Mouse (Mus musculus): ENCODE measurements at regions not wholly inside any gene's neighbourhood (a gene's known extent, or its start where the extent isn't known, plus 50 kb on each side); places are given as distances from the start of the nearest gene placed in this dataset.
A peak's percentile ranks its signal among the peaks of the same experiment; 100 is the strongest.

- Histone ChIP-seq H3K9me3 (ENCODE audit: low read depth, low read length) (no peaks in the 10 kb centered on the region), H3K27ac (ENCODE audit: low read depth) (no peak overlapping the region), H3K27me3 (ENCODE audit: insufficient read depth, low read length) (0 out of 2 replicates have a peak, but pooled peaks cover 5% of the 10 kb centered on the region), H3K4me2 (peak overlapping the region; percentile 48), H3K9ac (no peak overlapping the region), H3K4me3 (ENCODE audit: low read depth, low read length) (no peak overlapping the region), H3K36me3 (ENCODE audit: insufficient read depth) (no peaks in the 10 kb centered on the region), H3K4me1 (ENCODE audit: insufficient read depth) (no peaks in the 10 kb centered on the region; the same call in 1 of the 2 replicates)
- DNase-seq (no peak), ATAC-seq (ENCODE audit: insufficient read depth) (no peak)
- WGBS, result 9% methylated on average over 22 of the region's 22 CpGs
- no peak for TF ChIP-seq CTCF (IDR thresholded peaks at IDR 0.05; ENCODE audit: low read depth)
Observed at GRCm38 (mm10) chr13:47855422-47856108, 405.5 kb upstream of the Id4 start.

- Histone ChIP-seq H3K9ac (no peak overlapping the region), H3K9me3 (ENCODE audit: low read depth, low read length) (no peaks in the 10 kb centered on the region), H3K36me3 (ENCODE audit: insufficient read depth) (no peaks in the 10 kb centered on the region), H3K4me2 (no peak overlapping the region), H3K27me3 (ENCODE audit: insufficient read depth, low read length) (0 out of 2 replicates have a peak, but pooled peaks cover 5% of the 10 kb centered on the region), H3K4me3 (ENCODE audit: low read depth, low read length) (no peak overlapping the region), H3K27ac (ENCODE audit: low read depth) (no peak overlapping the region), H3K4me1 (ENCODE audit: insufficient read depth) (no peaks in the 10 kb centered on the region; the same call in 1 of the 2 replicates)
- ATAC-seq (ENCODE audit: insufficient read depth) (no peak), DNase-seq (no peak)
- no peak for TF ChIP-seq CTCF (IDR thresholded peaks at IDR 0.05; ENCODE audit: low read depth)
- WGBS, result 80% methylated on average over 4 of the region's 4 CpGs
Observed at GRCm38 (mm10) chr13:47858946-47859345, 402.1 kb upstream of the Id4 start.

GRCm38 (mm10) chr13:47860316-47860715 is 400.7 kb upstream of the Id4 start:
- peak; percentile 61 for DNase-seq
- H3K9ac ChIP-seq, result no peak overlapping the region

GRCm38 (mm10) chr13:47862896-47863295 is 398.1 kb upstream of the Id4 start:
- no peaks in the 10 kb centered on the region; the same call in 1 of the 2 replicates for H3K4me1 ChIP-seq (ENCODE audit: insufficient read depth)
- no peaks in the 10 kb centered on the region for H3K9me3 ChIP-seq (ENCODE audit: low read depth, low read length)
- DNase-seq, result peak; percentile 63
- no peak overlapping the region for H3K4me2 ChIP-seq
- no peak overlapping the region for H3K4me3 ChIP-seq (ENCODE audit: low read depth, low read length)
- no peaks in the 10 kb centered on the region for H3K27me3 ChIP-seq (ENCODE audit: insufficient read depth, low read length)
- H3K27ac ChIP-seq (ENCODE audit: low read depth), result no peak overlapping the region
- no peak overlapping the region for H3K9ac ChIP-seq
- ATAC-seq (ENCODE audit: insufficient read depth), result peak; percentile 58; the same call in 1 of the 2 replicates
- TF ChIP-seq CTCF (IDR thresholded peaks at IDR 0.05; ENCODE audit: low read depth), result no peak
- no peaks in the 10 kb centered on the region for H3K36me3 ChIP-seq (ENCODE audit: insufficient read depth)
- 45% methylated on average over 3 of the region's 3 CpGs for WGBS

More at GRCm38 (mm10) chr13:47860316-47860715, 400.7 kb upstream of the Id4 start:
- no peaks in the 10 kb centered on the region for H3K36me3 ChIP-seq (ENCODE audit: insufficient read depth)
- H3K4me1 ChIP-seq (ENCODE audit: insufficient read depth), result no peaks in the 10 kb centered on the region; the same call in 1 of the 2 replicates
- WGBS, result 56% methylated on average over 8 of the region's 8 CpGs
- no peak overlapping the region for H3K4me3 ChIP-seq (ENCODE audit: low read depth, low read length)
- H3K9me3 ChIP-seq (ENCODE audit: low read depth, low read length), result no peaks in the 10 kb centered on the region
- TF ChIP-seq CTCF (IDR thresholded peaks at IDR 0.05; ENCODE audit: low read depth), result no peak
- H3K27ac ChIP-seq (ENCODE audit: low read depth), result no peak overlapping the region
- H3K27me3 ChIP-seq (ENCODE audit: insufficient read depth, low read length), result 0 out of 2 replicates have a peak, but pooled peaks cover 5% of the 10 kb centered on the region
- H3K4me2 ChIP-seq, result no peak overlapping the region
- no peak for ATAC-seq (ENCODE audit: insufficient read depth)

GRCm38 (mm10) chr13:47868656-47869055 is 392.4 kb upstream of the Id4 start:
- H3K4me3 ChIP-seq (ENCODE audit: low read depth, low read length), result no peak overlapping the region

GRCm38 (mm10) chr13:47869670-47870532 is 391.1 kb upstream of the Id4 start:
- Histone ChIP-seq H3K4me1 (ENCODE audit: insufficient read depth) (no peaks in the 10 kb centered on the region), H3K9ac (no peak overlapping the region), H3K4me2 (no peak overlapping the region), H3K27ac (ENCODE audit: low read depth) (no peak overlapping the region), H3K27me3 (ENCODE audit: insufficient read depth, low read length) (no peaks in the 10 kb centered on the region), H3K9me3 (ENCODE audit: low read depth, low read length) (no peaks in the 10 kb centered on the region), H3K4me3 (ENCODE audit: low read depth, low read length) (no peak overlapping the region), H3K36me3 (ENCODE audit: insufficient read depth) (no peaks in the 10 kb centered on the region)
- no peak for ATAC-seq (ENCODE audit: insufficient read depth)
- WGBS, result 55% methylated on average over 10 of the region's 10 CpGs
- no peak for TF ChIP-seq CTCF (IDR thresholded peaks at IDR 0.05; ENCODE audit: low read depth)
- DNase-seq, result peak; percentile 38

More at GRCm38 (mm10) chr13:47868656-47869055, 392.4 kb upstream of the Id4 start:
- Histone ChIP-seq H3K4me2 (no peak overlapping the region), H3K9ac (no peak overlapping the region), H3K27ac (ENCODE audit: low read depth) (no peak overlapping the region), H3K27me3 (ENCODE audit: insufficient read depth, low read length) (no peaks in the 10 kb centered on the region), H3K4me1 (ENCODE audit: insufficient read depth) (no peaks in the 10 kb centered on the region), H3K9me3 (ENCODE audit: low read depth, low read length) (no peaks in the 10 kb centered on the region), H3K36me3 (ENCODE audit: insufficient read depth) (no peaks in the 10 kb centered on the region)
- WGBS, result 48% methylated on average over 4 of the region's 4 CpGs
- DNase-seq, result no peak
- no peak for ATAC-seq (ENCODE audit: insufficient read depth)
- no peak for TF ChIP-seq CTCF (IDR thresholded peaks at IDR 0.05; ENCODE audit: low read depth)

GRCm38 (mm10) chr13:47872645-47873044 is 388.4 kb upstream of the Id4 start:
- no peak overlapping the region for H3K4me2 ChIP-seq
- TF ChIP-seq CTCF (IDR thresholded peaks at IDR 0.05; ENCODE audit: low read depth), result no peak
- DNase-seq, result no peak

More at GRCm38 (mm10) chr13:47872645-47873044, 388.4 kb upstream of the Id4 start:
- no peak overlapping the region for H3K4me3 ChIP-seq (ENCODE audit: low read depth, low read length)
- H3K9me3 ChIP-seq (ENCODE audit: low read depth, low read length), result no peaks in the 10 kb centered on the region
- H3K9ac ChIP-seq, result no peak overlapping the region
- H3K27ac ChIP-seq (ENCODE audit: low read depth), result no peak overlapping the region
- 46% methylated on average over 11 of the region's 11 CpGs for WGBS
- no peaks in the 10 kb centered on the region for H3K27me3 ChIP-seq (ENCODE audit: insufficient read depth, low read length)
- no peaks in the 10 kb centered on the region for H3K4me1 ChIP-seq (ENCODE audit: insufficient read depth)
- no peak for ATAC-seq (ENCODE audit: insufficient read depth)
- no peaks in the 10 kb centered on the region for H3K36me3 ChIP-seq (ENCODE audit: insufficient read depth)

Measured in lung, embryonic 14.5 days (tissue).